ENCODE assay signal across 8 mouse cellular contexts in the genomic region with DNA sequence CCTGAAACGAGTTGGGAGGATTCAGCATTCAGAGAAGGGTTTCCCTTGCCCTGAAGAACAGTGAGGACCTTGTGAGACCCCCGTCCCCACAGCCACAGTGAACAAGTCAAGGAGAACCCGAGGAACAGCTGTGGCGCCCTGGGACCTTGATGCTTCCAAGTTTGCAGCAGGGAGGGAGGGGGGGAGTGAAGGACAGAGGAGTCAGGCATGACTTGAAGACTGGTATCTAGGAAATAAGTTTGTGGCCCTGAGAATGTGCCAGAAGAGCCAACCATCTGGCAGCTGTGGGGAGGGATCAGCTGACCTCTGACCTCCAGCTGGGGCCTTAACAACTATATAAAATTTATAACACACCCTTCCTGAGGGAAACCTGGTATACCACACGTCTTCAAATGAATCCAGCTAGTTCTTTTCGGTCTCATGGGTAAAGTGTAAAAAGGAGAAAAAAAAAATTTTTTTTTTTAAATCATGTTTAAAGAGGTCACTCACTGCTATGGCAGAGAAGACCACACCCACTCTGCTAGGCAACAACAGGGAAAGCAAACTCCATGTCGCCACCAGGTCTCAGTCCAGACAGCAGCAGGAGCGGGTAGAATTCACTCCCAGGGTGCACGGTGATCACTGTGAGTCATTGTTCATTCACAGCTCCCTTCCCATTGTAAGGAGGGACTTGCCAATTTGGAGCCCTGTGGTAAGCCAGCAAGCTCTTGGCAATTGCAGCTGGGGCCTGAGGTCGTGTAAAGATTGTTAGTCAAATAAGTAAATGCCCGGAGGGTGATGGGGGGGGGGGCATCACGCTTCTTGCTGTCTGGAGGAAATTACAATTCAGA. TPM values are rescaled to one million over a fixed set of nuclear protein-coding genes. Genes with fewer than 3 reads are reported as not detected.
DNase-seq lines count a peak whose midpoint lies in the region; ATAC-seq and TF ChIP-seq lines count a peak whose summit lies in the region.

No protein-coding gene starts in this region.

- H3K36me3 ChIP-seq in kidney, postnatal 0 days (ENCODE audit: insufficient read depth, low read length): no peaks in the 10 kb centered on the region
- no peaks in the 10 kb centered on the region for H3K36me3 ChIP-seq in forebrain, postnatal 0 days (ENCODE audit: insufficient read depth)
- H3K36me3 ChIP-seq in midbrain, embryonic 15.5 days (replicated peaks): no peaks in the 10 kb centered on the region
- H3K36me3 ChIP-seq in liver, embryonic 11.5 days (ENCODE audit: control insufficient read depth, insufficient read depth, low read length): no peaks in the 10 kb centered on the region
- H3K36me3 ChIP-seq in liver, embryonic 12.5 days: no peaks in the 10 kb centered on the region
- no peaks in the 10 kb centered on the region for H3K36me3 ChIP-seq in heart, embryonic 11.5 days (ENCODE audit: control insufficient read depth, insufficient read depth, low read length)

- H3K27me3 ChIP-seq in kidney, postnatal 0 days (ENCODE audit: insufficient read depth, low read length): no peaks in the 10 kb centered on the region
- H3K27me3 ChIP-seq in forebrain, postnatal 0 days (ENCODE audit: insufficient read depth, low read length): no peaks in the 10 kb centered on the region
- H3K27me3 ChIP-seq in midbrain, embryonic 15.5 days (replicated peaks): no peaks in the 10 kb centered on the region
- H3K27me3 ChIP-seq in liver, embryonic 11.5 days (replicated peaks; ENCODE audit: control insufficient read depth, insufficient read depth, low read length): no peaks in the 10 kb centered on the region
- H3K27me3 ChIP-seq in liver, embryonic 12.5 days (replicated peaks): no peaks in the 10 kb centered on the region
- no peaks in the 10 kb centered on the region for H3K27me3 ChIP-seq in heart, embryonic 11.5 days (ENCODE audit: control insufficient read depth, insufficient read depth, low read length)

- TF ChIP-seq CTCF in kidney, postnatal 0 days (IDR thresholded peaks at IDR 0.05; ENCODE audit: low read depth): no peak
- TF ChIP-seq CTCF in forebrain, postnatal 0 days (IDR thresholded peaks at IDR 0.05; ENCODE audit: low read depth): no peak

- no peak for ATAC-seq in kidney, postnatal 0 days (replicated peaks; ENCODE audit: low FRiP score, low read depth)
- peak; percentile 70 for ATAC-seq in forebrain, postnatal 0 days
- peak; percentile 77 for ATAC-seq in midbrain, embryonic 15.5 days (replicated peaks)
- no peak for ATAC-seq in liver, embryonic 11.5 days (replicated peaks; ENCODE audit: low FRiP score)
- ATAC-seq in liver, embryonic 12.5 days: no peak
- ATAC-seq in heart, embryonic 11.5 days (replicated peaks; ENCODE audit: insufficient number of reproducible peaks, low FRiP score, low TSS enrichment): no peak

- no peak overlapping the region for H3K9ac ChIP-seq in kidney, postnatal 0 days (ENCODE audit: low read depth, low read length)
- H3K9ac ChIP-seq in forebrain, postnatal 0 days: no peak overlapping the region
- no peak overlapping the region for H3K9ac ChIP-seq in midbrain, embryonic 15.5 days
- no peak overlapping the region for H3K9ac ChIP-seq in liver, embryonic 11.5 days (ENCODE audit: low read depth, low read length)
- H3K9ac ChIP-seq in liver, embryonic 12.5 days: no peak overlapping the region
- no peak overlapping the region for H3K9ac ChIP-seq in heart, embryonic 11.5 days (ENCODE audit: low read depth, low read length)

- no peak overlapping the region for H3K4me2 ChIP-seq in kidney, postnatal 0 days (ENCODE audit: low read length)
- H3K4me2 ChIP-seq in forebrain, postnatal 0 days (ENCODE audit: low read depth): no peak overlapping the region
- no peak overlapping the region for H3K4me2 ChIP-seq in midbrain, embryonic 15.5 days
- H3K4me2 ChIP-seq in liver, embryonic 11.5 days: no peak overlapping the region
- no peak overlapping the region for H3K4me2 ChIP-seq in liver, embryonic 12.5 days
- no peak overlapping the region for H3K4me2 ChIP-seq in heart, embryonic 11.5 days

- H3K4me3 ChIP-seq in kidney, postnatal 0 days (replicated peaks; ENCODE audit: low read depth, low read length): no peak overlapping the region
- no peak overlapping the region for H3K4me3 ChIP-seq in forebrain, postnatal 0 days (ENCODE audit: low read depth, low read length)
- H3K4me3 ChIP-seq in midbrain, embryonic 15.5 days: no peak overlapping the region
- H3K4me3 ChIP-seq in liver, embryonic 11.5 days (ENCODE audit: low read depth, low read length): no peak overlapping the region
- H3K4me3 ChIP-seq in liver, embryonic 12.5 days: no peak overlapping the region
- H3K4me3 ChIP-seq in heart, embryonic 11.5 days (ENCODE audit: low read depth, low read length): no peak overlapping the region

- 58% methylated on average over 12 of the region's 12 CpGs for WGBS in kidney, postnatal 0 days
- WGBS in forebrain, postnatal 0 days: 24% methylated on average over 12 of the region's 12 CpGs
- 22% methylated on average over 12 of the region's 12 CpGs for WGBS in midbrain, embryonic 15.5 days
- 68% methylated on average over 12 of the region's 12 CpGs for WGBS in liver, embryonic 11.5 days
- 65% methylated on average over 12 of the region's 12 CpGs for WGBS in liver, embryonic 12.5 days (ENCODE audit: insufficient replicate concordance)
- 69% methylated on average over 12 of the region's 12 CpGs for WGBS in heart, embryonic 11.5 days (ENCODE audit: insufficient replicate concordance)

- no peak for DNase-seq in kidney, postnatal 0 days (ENCODE audit: low spot score)
- no peak for DNase-seq in kidney, postnatal 14 days
- peak; percentile 78 for DNase-seq in NIH3T3 (ENCODE audit: low read depth)
- DNase-seq in forebrain, postnatal 0 days: peak; percentile 47
- no peak for DNase-seq in liver, embryonic 11.5 days (ENCODE audit: low spot score)

- no peaks in the 10 kb centered on the region for H3K9me3 ChIP-seq in kidney, postnatal 0 days (replicated peaks; ENCODE audit: low read length)
- H3K9me3 ChIP-seq in forebrain, postnatal 0 days (ENCODE audit: low read length): no peaks in the 10 kb centered on the region
- H3K9me3 ChIP-seq in midbrain, embryonic 15.5 days: no peaks in the 10 kb centered on the region
- no peaks in the 10 kb centered on the region for H3K9me3 ChIP-seq in liver, embryonic 11.5 days (ENCODE audit: control insufficient read depth, low read length)
- H3K9me3 ChIP-seq in liver, embryonic 12.5 days (replicated peaks): no peaks in the 10 kb centered on the region
- H3K9me3 ChIP-seq in heart, embryonic 11.5 days (replicated peaks; ENCODE audit: control insufficient read depth, low read length): no peaks in the 10 kb centered on the region

- H3K27ac ChIP-seq in kidney, postnatal 0 days: peak overlapping the region; percentile 37; the same call in 1 of the 2 replicates
- H3K27ac ChIP-seq in forebrain, postnatal 0 days (ENCODE audit: low read depth, low read length): 0 out of 2 replicates have a peak overlapping the region, but pooled peaks have one; percentile 40
- H3K27ac ChIP-seq in midbrain, embryonic 15.5 days: peak overlapping the region; percentile 35; the same call in 1 of the 2 replicates
- H3K27ac ChIP-seq in liver, embryonic 11.5 days (ENCODE audit: low read depth, low read length): no peak overlapping the region
- no peak overlapping the region for H3K27ac ChIP-seq in liver, embryonic 12.5 days
- no peak overlapping the region for H3K27ac ChIP-seq in heart, embryonic 11.5 days (ENCODE audit: low read depth, low read length)

- no peaks in the 10 kb centered on the region for H3K4me1 ChIP-seq in kidney, postnatal 0 days (replicated peaks; ENCODE audit: insufficient read depth, low read length)
- peaks cover 18% of the 10 kb centered on the region; the same call in 1 of the 2 replicates for H3K4me1 ChIP-seq in forebrain, postnatal 0 days (ENCODE audit: insufficient read depth)
- peaks cover 27% of the 10 kb centered on the region for H3K4me1 ChIP-seq in midbrain, embryonic 15.5 days
- H3K4me1 ChIP-seq in liver, embryonic 11.5 days (replicated peaks; ENCODE audit: control insufficient read depth, insufficient read depth, low read length): peaks cover 15% of the 10 kb centered on the region
- H3K4me1 ChIP-seq in liver, embryonic 12.5 days: peaks cover 57% of the 10 kb centered on the region
- H3K4me1 ChIP-seq in heart, embryonic 11.5 days (ENCODE audit: control insufficient read depth, insufficient read depth, low read length): no peaks in the 10 kb centered on the region

RNA-seq across cellular contexts. Expression of gene Ralgps2, which starts 58.3 kb away (rescaled TPM):
- polyA plus RNA-seq in kidney, postnatal 0 days (2015; fragmentation: Nextera tagmentation; extraction: Ambion mirVana): 47.2 and 53.2 TPM in 2 replicates
- 94.9 and 101 TPM in 2 replicates for total RNA-seq in forebrain, postnatal 0 days (2014; rRNA removed)
- 59.7 and 85.9 TPM in 2 replicates for polyA plus RNA-seq in forebrain, postnatal 0 days (2015; fragmentation: Nextera tagmentation; extraction: Ambion mirVana)
- 87.9 and 104 TPM in 2 replicates for polyA plus RNA-seq in midbrain, embryonic 15.5 days (2015; fragmentation: Nextera tagmentation; extraction: Ambion mirVana)
- polyA plus RNA-seq in liver, embryonic 11.5 days (2014; fragmentation: Nextera tagmentation; extraction: Ambion mirVana): 33.6 and 38.6 TPM in 2 replicates
- 25.6 and 26.8 TPM in 2 replicates for polyA plus RNA-seq in liver, embryonic 12.5 days (2016; fragmentation: Nextera tagmentation; extraction: Ambion mirVana)
- 42.6 and 44.1 TPM in 2 replicates for polyA plus RNA-seq in heart, embryonic 11.5 days (2014; fragmentation: Nextera tagmentation; extraction: Ambion mirVana)

Comparison
In these comparisons a context has a peak if more than half of its experiments do, and no peak if none do; other contexts are left out.
1. ATAC-seq: peak in forebrain, postnatal 0 days (single experiment) and midbrain, embryonic 15.5 days (single experiment); none in kidney, postnatal 0 days (single experiment), liver, embryonic 11.5 days (single experiment), liver, embryonic 12.5 days (single experiment) and heart, embryonic 11.5 days (single experiment).
2. DNase-seq: peak in NIH3T3 (single experiment) and forebrain, postnatal 0 days (single experiment); none in kidney, postnatal 0 days (single experiment), kidney, postnatal 14 days (single experiment) and liver, embryonic 11.5 days (single experiment).
3. H3K27ac ChIP-seq: peak in kidney, postnatal 0 days (single experiment), forebrain, postnatal 0 days (single experiment) and midbrain, embryonic 15.5 days (single experiment); none in liver, embryonic 11.5 days (single experiment), liver, embryonic 12.5 days (single experiment) and heart, embryonic 11.5 days (single experiment).